Mouse (Mus musculus): ENCODE measurements around the gene A930033H14Rik.

GRCm38 (mm10) chr10:69192266-69192665 lies 20.6 kb downstream of the A930033H14Rik start:
- no peak for TF ChIP-seq CTCF (IDR thresholded peaks at IDR 0.05)
- no peak for TF ChIP-seq EP300 (IDR thresholded peaks at IDR 0.05)
